Mouse (Mus musculus) brown adipose tissue, adult 24 weeks (tissue): ENCODE results near the gene Med11. TPM values are rescaled to one million over a fixed set of nuclear protein-coding genes. Genes with fewer than 3 reads are reported as not detected.

Experiments
- H3K27ac ChIP-seq: fragments of 200-500 bp; replicated peaks from 2 replicates; pipeline ENCODE4 v1.5.1; 2012; ENCODE audit warnings: low read depth, mild to moderate bottlenecking, low read length
- H3K4me1 ChIP-seq: fragments of 200-500 bp; 2 replicates; pipeline ENCODE4 v1.6.1; 2012; ENCODE audit warnings: low read length, mixed read lengths; ENCODE audit not compliant: control insufficient read depth, insufficient read depth, insufficient read length
- H3K4me3 ChIP-seq: fragments of 200-500 bp; 2 replicates; pipeline ENCODE4 v1.5.1; 2012; ENCODE audit warnings: low read depth, mild to moderate bottlenecking, low read length, moderate library complexity; ENCODE audit not compliant: insufficient read depth
- polyA plus RNA-seq: library from polyadenylated mRNA; stranded (reverse); fragments of >200 nt; gene quantifications from 2 replicates; pipeline ENCODE4 v1.2.4, GENCODE M21; 2012; ENCODE audit not compliant: missing spikeins, insufficient read depth, insufficient read length

Gene Med11
- polyA plus RNA-seq, 1 experiment = 16.7 TPM

- H3K4me1 ChIP-seq = no peaks in the 10 kb centered on the region
- H3K4me3 ChIP-seq = no peak overlapping the region
- H3K27ac ChIP-seq = no peak overlapping the region
These were observed 16.2 kb upstream of the Med11 start for GRCm38 (mm10) chr11:70435476-70435875.

GRCm38 (mm10) chr11:70437426-70437825 is 14.3 kb upstream of the Med11 start:
- Histone ChIP-seq H3K4me3 (no peak overlapping the region), H3K4me1 (no peaks in the 10 kb centered on the region), H3K27ac (no peak overlapping the region)

GRCm38 (mm10) chr11:70438728-70439374 is 12.9 kb upstream of the Med11 start:
- no peak overlapping the region for H3K4me3 ChIP-seq
- no peaks in the 10 kb centered on the region for H3K4me1 ChIP-seq
- H3K27ac ChIP-seq = no peak overlapping the region

- H3K27ac ChIP-seq = no peak overlapping the region
These were observed 11.1 kb upstream of the Med11 start for GRCm38 (mm10) chr11:70440637-70441036.

DNA sequence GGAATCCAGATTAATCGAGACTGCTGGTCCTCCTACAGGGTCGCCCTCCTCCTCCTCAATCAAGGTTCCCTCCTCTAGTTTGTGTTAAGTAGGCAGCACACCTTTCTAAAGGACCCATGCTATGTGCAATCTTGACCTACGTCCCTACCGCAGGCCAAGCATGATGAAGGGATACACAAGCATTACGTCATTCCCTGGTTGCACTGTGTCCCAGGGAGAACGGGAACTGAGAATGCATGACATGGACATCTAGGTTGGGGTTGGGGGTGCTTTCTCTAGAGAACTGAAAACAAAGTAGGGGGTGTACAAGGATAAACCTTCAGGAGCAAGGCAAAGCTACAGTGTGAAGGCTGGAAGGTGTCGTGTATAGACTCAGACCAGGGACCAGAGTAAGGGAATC is 9.8 kb upstream of the Med11 start:
- H3K27ac ChIP-seq = no peak overlapping the region
- no peak overlapping the region for H3K4me3 ChIP-seq
- no peaks in the 10 kb centered on the region for H3K4me1 ChIP-seq

More at GRCm38 (mm10) chr11:70440637-70441036, 11.1 kb upstream of the Med11 start:
- Histone ChIP-seq H3K4me3 (no peak overlapping the region), H3K4me1 (no peaks in the 10 kb centered on the region)

DNA sequence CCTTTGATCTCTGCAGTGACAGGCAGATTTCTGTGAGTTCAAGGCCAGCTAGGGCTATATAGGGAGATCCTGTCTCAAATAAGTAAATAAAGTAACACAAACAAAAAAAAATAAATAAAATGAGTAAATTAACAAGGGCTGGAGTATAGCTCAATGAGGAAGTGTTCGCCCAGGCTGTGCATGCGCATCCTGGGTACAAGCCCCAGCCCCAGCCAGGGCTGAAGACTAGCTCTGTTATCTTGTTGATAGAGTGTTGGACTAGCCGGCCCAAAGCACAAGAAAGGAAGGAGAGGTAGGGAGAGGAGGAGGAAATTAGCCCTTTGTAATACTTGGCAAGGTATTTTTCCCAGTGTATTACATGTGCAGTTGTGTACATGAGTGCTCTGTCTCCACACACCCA is 7.8 kb upstream of the Med11 start:
- Histone ChIP-seq H3K4me1 (no peaks in the 10 kb centered on the region), H3K27ac (no peak overlapping the region), H3K4me3 (no peak overlapping the region)

DNA sequence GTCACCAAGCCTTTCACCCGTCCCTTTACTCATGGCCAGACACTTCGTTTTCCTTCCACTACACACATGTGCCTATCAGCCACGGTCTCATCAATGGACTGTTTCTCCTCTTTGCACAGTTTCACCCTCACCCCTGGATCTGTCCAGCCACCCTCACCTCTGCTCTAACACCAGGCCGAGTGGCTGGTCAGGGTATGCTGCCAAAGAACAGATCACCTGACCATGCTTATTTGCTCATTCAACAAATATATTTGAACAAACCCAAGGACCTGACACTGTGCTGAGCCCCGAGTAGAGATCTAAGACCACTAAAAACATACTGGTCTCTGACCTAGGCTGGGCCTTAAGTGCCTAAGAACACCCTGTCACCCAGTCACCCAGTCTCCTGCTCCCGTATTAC is 7.1 kb upstream of the Med11 start:
- Histone ChIP-seq H3K27ac (no peak overlapping the region), H3K4me3 (no peak overlapping the region), H3K4me1 (no peaks in the 10 kb centered on the region)

GRCm38 (mm10) chr11:70446756-70447155 is 5.0 kb upstream of the Med11 start:
- H3K4me3 ChIP-seq = no peak overlapping the region
- peak overlapping the region; percentile 28; the same call in 1 of the 2 replicates for H3K27ac ChIP-seq
- no peaks in the 10 kb centered on the region for H3K4me1 ChIP-seq

DNA sequence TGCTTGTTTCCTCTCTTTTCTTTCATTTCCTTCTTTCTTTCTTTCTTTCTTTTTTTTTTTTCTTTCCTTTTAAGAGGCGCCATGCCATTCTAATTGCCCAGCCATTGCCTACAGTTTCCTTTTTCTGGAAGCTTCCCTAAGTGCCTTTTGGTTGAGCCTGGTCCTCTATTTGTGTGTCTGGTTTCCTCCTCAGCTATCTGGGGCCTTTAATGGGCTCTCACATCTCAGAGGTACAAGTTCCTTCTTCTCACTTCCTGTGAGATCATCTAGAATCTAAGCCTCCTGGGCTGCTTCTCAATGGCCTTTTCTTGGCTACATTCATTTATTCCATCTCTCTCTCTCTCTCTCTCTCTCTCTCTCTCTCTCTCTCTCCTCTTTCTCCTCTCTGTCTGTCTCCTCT is 4.3 kb upstream of the Med11 start:
- H3K27ac ChIP-seq = peak overlapping the region; percentile 28; the same call in 1 of the 2 replicates
- H3K4me1 ChIP-seq = no peaks in the 10 kb centered on the region

DNA sequence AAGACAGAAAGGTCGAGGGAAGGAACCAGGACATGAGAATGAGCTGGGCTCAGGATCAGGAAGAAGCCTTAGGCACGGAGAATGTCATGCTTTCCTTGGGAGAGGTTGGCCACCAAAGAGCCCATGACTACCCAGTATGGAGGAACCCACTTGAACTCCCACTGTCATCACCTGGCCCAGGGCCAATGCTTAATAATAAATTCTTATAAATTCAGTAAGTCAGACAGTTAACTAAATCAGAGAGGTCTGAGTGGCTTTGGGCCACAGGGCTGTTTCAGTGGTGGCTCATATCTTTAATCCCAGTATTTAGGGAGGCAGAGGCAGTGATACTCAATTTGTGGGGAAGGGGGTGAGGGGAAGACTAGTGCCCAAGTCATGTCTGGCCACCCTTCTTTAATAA is 793 bp upstream of the Med11 start:
- no peak overlapping the region for H3K4me3 ChIP-seq
- no peaks in the 10 kb centered on the region; the same call in 1 of the 2 replicates for H3K4me1 ChIP-seq
- H3K27ac ChIP-seq = no peak overlapping the region

More for the DNA sequence above, 4.3 kb upstream of the Med11 start:
- no peak overlapping the region for H3K4me3 ChIP-seq

DNA sequence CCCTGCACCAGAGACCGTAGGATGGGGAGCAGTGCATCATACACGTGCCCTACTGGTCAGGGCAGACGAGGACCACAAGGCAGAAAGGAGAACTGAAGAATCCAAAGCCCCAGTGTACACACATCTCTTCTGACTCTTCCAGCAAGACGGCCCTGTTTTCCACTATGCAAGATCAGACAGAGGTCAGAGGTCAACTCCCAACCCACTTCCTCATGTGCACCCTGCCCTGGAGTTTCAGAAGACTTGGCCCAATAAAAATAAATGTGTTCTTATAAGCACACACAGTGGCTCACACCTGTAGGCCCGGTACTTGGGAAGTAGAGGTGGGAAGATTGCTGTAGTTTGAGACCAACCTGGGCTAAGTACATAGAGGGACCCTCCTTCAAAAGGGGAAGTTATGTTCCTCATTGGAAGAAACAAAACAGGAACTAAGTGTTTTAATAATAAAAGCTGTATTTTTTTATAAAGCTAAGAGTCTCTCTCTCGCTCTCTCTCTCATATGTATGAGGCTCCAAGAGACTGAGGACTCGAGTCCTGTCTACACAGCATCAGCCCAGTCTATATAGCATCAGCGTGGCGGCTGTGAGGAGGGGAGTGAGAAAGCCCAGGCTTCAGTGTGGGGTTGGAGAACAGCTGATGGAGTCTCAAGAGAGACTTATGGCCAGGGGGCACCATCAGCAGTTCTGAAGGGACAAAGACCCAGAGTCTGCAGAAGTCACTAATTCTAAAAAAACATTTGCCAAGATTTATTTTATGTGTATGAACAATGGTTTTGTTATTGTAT is 1.7 kb downstream of the Med11 start:
- Histone ChIP-seq H3K4me3 (no peak overlapping the region), H3K4me1 (no peaks in the 10 kb centered on the region; the same call in 1 of the 2 replicates), H3K27ac (peak overlapping the region; percentile 74)

DNA sequence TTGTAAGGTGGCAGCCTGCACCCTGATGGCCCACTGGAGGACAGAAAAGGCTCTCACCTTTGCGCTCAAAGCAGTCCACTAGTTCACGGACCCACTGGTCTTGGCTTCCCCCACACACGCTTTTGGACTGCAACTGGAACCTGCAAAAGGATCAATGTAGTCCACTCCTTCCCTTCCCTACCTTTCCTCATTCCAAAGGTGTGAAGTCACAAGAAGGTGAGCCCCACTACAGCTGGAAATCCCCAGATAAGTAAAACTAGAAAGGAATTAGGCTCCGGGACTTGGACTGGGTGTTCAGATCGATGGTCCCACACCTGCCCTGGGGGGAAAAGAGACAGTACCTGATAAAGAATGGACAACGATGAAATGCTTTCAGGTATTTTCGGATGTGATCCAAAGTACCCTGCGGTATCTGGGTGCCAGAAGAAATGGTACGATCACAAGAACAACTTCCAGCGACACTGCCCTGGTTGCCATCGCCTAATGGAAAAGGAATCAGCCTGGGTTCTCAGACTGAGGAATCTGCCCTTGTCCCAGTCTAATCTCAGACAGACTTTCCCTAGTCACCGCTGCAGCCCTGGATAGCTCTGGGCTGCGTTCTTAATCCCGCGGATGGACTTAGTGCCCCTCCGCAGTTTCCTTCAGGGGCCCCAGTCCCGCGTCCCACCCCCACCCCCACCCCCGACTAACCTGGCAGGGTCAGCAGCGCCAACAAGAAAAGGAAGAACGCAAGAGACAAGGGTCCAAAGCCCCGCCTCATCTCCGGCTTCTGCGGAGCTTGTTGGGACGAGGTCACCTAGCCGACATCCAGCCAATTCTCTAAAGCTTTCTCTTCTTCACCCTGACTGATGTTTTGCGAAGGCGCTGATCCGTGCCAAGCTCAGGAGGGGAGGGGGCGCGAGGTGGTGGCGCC is 7.2 kb downstream of the Med11 start, which contains the start of gene Zmynd15:
Zmynd15 (plus strand) TSS at position 746 of the 913 bp plus-strand sequence.
- Histone ChIP-seq H3K4me1 (no peaks in the 10 kb centered on the region; the same call in 1 of the 2 replicates), H3K27ac (peak within 1 kb of the TSS; percentile 75)

DNA sequence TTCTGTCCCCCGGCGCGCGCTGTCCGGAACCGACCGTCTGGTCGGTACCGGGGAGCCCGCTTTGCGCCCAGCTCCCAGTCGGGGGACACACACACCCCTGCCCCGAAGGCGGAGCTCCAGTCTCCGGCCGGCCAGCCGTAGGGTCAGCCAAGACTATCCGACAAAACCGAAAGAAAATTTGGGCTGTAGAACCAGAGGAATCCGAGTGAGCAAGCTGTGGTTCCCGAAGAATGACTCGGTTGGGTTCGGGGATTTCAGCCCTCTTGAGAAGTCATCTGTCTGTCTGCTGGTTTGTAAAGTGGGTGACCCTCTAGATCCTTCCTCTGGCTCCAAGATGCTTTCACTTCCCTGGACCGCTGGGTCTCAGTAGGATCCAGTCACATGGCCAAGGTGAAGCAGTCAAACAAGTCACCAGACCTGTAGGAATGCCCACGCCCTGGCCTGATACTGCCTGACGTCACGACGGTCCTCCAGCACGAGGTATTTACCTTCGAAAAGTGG is 7.9 kb downstream of the Med11 start, which contains the start of gene Cxcl16:
Cxcl16 (minus strand) TSS at position 384 of the 501 bp plus-strand sequence.
- Histone ChIP-seq H3K4me3 (peak within 1 kb of the TSS; percentile 93), H3K4me1 (no peaks in the 10 kb centered on the region; the same call in 1 of the 2 replicates), H3K27ac (peak within 1 kb of the TSS; percentile 75)

More for the DNA sequence above, 7.2 kb downstream of the Med11 start, which contains the start of gene Zmynd15:
- peak within 1 kb of the TSS; percentile 93 for H3K4me3 ChIP-seq

DNA sequence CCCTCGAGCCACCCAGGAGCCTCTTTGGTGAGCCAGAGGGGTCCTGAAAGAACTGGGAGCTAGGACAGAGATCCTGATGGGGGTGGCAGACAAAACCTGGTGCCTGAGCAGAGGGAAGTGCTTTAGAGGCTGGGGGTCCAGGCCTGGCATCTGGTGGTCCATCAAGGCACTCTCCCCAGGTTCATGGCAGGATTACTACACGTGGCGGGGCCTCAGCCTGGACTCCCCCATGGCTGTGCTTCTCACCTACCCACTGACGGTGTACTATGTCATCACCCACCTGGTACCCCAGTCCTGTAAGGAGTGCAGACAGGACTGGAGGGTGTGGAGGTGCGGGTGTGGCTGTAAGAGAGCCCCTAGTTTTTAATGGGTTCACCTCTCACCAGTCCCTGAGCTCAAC is 12.3 kb downstream of the Med11 start:
- no peak overlapping the region for H3K27ac ChIP-seq
- H3K4me1 ChIP-seq = no peaks in the 10 kb centered on the region
- H3K4me3 ChIP-seq = no peak overlapping the region
